Mouse (Mus musculus): ENCODE data around the gene Slc35g3. TPM values are rescaled to one million over a fixed set of nuclear protein-coding genes. Genes with fewer than 3 reads are reported as not detected.

Gene Slc35g3
- total RNA-seq (2021): not detected

- no peak for DNase-seq
Measured at GRCm38 (mm10) chr11:69761868-69762267, at the start of gene Slc35g3. Gene Slc35g3, minus strand, starts transcription at chr11:69761968.

GRCm38 (mm10) chr11:69810280-69810679 is 48.5 kb upstream of the Slc35g3 start:
- no peak for DNase-seq

- no peak for DNase-seq
Measured at GRCm38 (mm10) chr11:69807641-69808040, 45.9 kb upstream of the Slc35g3 start.

- DNase-seq: no peak
Measured at GRCm38 (mm10) chr11:69806378-69806777, 44.6 kb upstream of the Slc35g3 start.

GRCm38 (mm10) chr11:69804972-69805909 is 43.5 kb upstream of the Slc35g3 start, which contains the start of gene Tmem102:
Gene Tmem102, minus strand, starts transcription at chr11:69805624.
- no peak for DNase-seq

GRCm38 (mm10) chr11:69804652-69804940 is 42.8 kb upstream of the Slc35g3 start:
- peak; percentile 55 for DNase-seq

- DNase-seq: peak; percentile 82
Measured at GRCm38 (mm10) chr11:69803786-69804651, 42.3 kb upstream of the Slc35g3 start.

- DNase-seq: no peak
Measured at GRCm38 (mm10) chr11:69803328-69803727, 41.6 kb upstream of the Slc35g3 start.

- DNase-seq: peak; percentile 89
Measured at GRCm38 (mm10) chr11:69802648-69803105, 40.9 kb upstream of the Slc35g3 start.

GRCm38 (mm10) chr11:69801379-69801977 is 39.7 kb upstream of the Slc35g3 start, which contains the start of gene Fgf11:
Gene Fgf11, minus strand, starts transcription at chr11:69801857.
- DNase-seq: no peak

GRCm38 (mm10) chr11:69800392-69801197 is 38.8 kb upstream of the Slc35g3 start:
- DNase-seq: peak; percentile 79

- DNase-seq: peak; percentile 41
Measured at GRCm38 (mm10) chr11:69800138-69800391, 38.3 kb upstream of the Slc35g3 start.

GRCm38 (mm10) chr11:69799394-69800137 is 37.8 kb upstream of the Slc35g3 start:
- no peak for DNase-seq

GRCm38 (mm10) chr11:69797924-69798323 is 36.2 kb upstream of the Slc35g3 start:
- DNase-seq: no peak

- DNase-seq: no peak
Measured at GRCm38 (mm10) chr11:69795983-69796435, 34.2 kb upstream of the Slc35g3 start.

GRCm38 (mm10) chr11:69795168-69795982 is 33.6 kb upstream of the Slc35g3 start, which contains the start of gene Chrnb1:
Gene Chrnb1, minus strand, starts transcription at chr11:69795943.
- peak; percentile 94 for DNase-seq

- no peak for DNase-seq
Measured at GRCm38 (mm10) chr11:69793429-69793828, 31.7 kb upstream of the Slc35g3 start.

GRCm38 (mm10) chr11:69791420-69791819 is 29.7 kb upstream of the Slc35g3 start:
- DNase-seq: no peak

GRCm38 (mm10) chr11:69789431-69789830 is 27.7 kb upstream of the Slc35g3 start:
- DNase-seq: no peak

- DNase-seq: no peak
Measured at GRCm38 (mm10) chr11:69787306-69787705, 25.5 kb upstream of the Slc35g3 start.

Measured in heart, postnatal 4 days (tissue).